Mouse (Mus musculus) megakaryocyte-erythroid progenitor cell, adult 5-6 weeks (primary cell): ENCODE results near the gene 2610528A11Rik. TPM values are rescaled to one million over a fixed set of nuclear protein-coding genes. Genes with fewer than 3 reads are reported as not detected.

ENCODE experiments used
- ATAC-seq: replicated peaks from 2 replicates; pipeline ENCODE4 v1.8.0; 2016; ENCODE audit warnings: mild to moderate bottlenecking, inconsistent platforms; ENCODE audit not compliant: severe bottlenecking, poor library complexity, low FRiP score, low TSS enrichment
- total RNA-seq, 2 experiments: library from RNA; stranded (forward) in 1 of 2; stranded (reverse) in 1 of 2; fragments of 200-1000, 215-1000 nt in 1 of 2; fragments of >200 nt in 1 of 2; fragmentation: Nextera tagmentation in 1 of 2; gene quantifications; 2 replicates each; pipeline ENCODE4 v1.2.3; 2014 to 2017

Gene 2610528A11Rik
- total RNA-seq, 2 experiments from 2014 or later = 1.3 TPM; not detected in 1

GRCm38 (mm10) chr14:37097956-37098530 lies 15.8 kb downstream of the 2610528A11Rik start, which contains the start of gene Cdhr1:
Gene Cdhr1 (minus strand): TSS chr14:37098347.
- ATAC-seq = no peak

- no peak for ATAC-seq
These were observed 18.3 kb downstream of the 2610528A11Rik start for GRCm38 (mm10) chr14:37095556-37095955.

GRCm38 (mm10) chr14:37094436-37094835 lies 19.4 kb downstream of the 2610528A11Rik start:
- ATAC-seq = no peak

GRCm38 (mm10) chr14:37083755-37084154 lies 30.1 kb downstream of the 2610528A11Rik start:
- ATAC-seq = no peak

DNA sequence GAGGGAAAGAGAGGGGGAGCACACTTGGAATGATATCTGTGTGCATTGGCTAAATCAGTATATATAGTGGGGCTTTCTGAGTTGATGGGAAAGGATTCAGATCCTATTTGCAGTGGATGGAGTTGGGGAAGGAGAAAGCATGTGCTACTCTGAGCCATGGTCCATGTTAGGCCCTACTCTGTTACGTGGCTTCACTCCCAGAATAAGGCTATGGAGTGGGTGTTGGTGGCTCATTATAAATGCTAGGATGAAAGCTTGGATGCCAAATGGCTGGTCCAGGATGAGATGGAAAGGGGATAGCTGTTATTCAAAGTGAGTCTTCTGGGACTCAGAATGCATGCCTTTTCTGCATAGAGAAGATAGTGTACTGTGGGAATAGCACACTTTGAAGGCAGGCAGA lies 33.1 kb downstream of the 2610528A11Rik start:
- ATAC-seq = no peak

GRCm38 (mm10) chr14:37068516-37068915 lies 45.3 kb downstream of the 2610528A11Rik start:
- ATAC-seq = peak; percentile 50; the same call in 1 of the 2 replicates

DNA sequence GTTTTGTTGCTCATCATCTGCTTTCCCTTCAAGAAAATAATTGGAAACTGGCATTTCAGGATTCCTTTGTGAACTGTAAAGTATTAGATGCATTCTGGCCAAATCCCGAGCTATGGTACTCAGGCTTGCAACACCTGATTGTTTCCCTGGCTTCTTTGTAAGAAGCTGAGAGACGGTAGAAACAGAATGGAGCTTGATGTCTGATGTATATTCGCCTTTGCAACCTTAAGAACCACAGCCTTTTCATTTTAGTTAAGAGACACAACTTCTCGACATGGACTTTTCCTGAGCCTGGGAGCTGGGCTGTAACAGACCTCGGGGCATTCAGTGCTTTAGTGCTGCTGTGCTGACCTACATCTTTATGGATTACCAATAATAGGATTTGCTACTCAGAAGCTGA lies 46.2 kb downstream of the 2610528A11Rik start, which contains the start of gene Lrit2:
Gene Lrit2, plus strand, starts transcription at position 301 of the 400 bp plus-strand sequence.
- no peak for ATAC-seq

- ATAC-seq = no peak
These were observed 47.2 kb downstream of the 2610528A11Rik start for GRCm38 (mm10) chr14:37066636-37067035.

DNA sequence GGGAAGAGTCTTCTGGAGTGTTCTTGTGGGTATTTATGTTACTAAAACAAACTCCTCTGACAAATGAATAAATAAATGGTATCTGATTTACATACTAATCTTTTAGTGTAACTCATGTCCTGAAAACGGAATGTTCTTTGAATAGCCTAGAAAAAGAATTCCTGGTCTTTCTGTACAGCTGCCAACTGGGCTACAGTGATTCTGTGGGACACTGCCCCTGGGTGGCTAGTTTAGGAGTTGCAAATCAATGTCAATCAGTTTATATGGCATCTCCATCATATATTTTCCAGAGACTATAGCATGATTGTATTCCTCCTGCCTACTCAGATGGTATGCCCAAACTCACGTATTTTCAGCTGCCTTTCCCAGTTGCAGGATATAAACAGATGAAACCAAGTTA lies 49.0 kb downstream of the 2610528A11Rik start:
- ATAC-seq = no peak

Other genes with a start within 250 kb of the 2610528A11Rik start
- gene Ccser2, start 145.2 kb downstream of the 2610528A11Rik start, total RNA-seq (2014; fragmentation: Nextera tagmentation) = 3.7 and 6.5 TPM in 2 replicates
- gene Ccser2, start 145.2 kb downstream of the 2610528A11Rik start, total RNA-seq (2017) = 5.9 and 7.6 TPM in 2 replicates
- not detected in 2 replicates for gene Rgr, start 65.1 kb downstream of the 2610528A11Rik start, total RNA-seq (2014; fragmentation: Nextera tagmentation)
- gene Rgr, start 65.1 kb downstream of the 2610528A11Rik start, total RNA-seq (2017) = not detected in 2 replicates
- gene Lrit1, start 59.2 kb downstream of the 2610528A11Rik start, total RNA-seq (2014; fragmentation: Nextera tagmentation) = not detected in 2 replicates
- gene Lrit1, start 59.2 kb downstream of the 2610528A11Rik start, total RNA-seq (2017) = not detected in 2 replicates
- gene Lrit2, start 46.1 kb downstream of the 2610528A11Rik start, total RNA-seq (2014; fragmentation: Nextera tagmentation) = not detected in 2 replicates
- gene Lrit2, start 46.1 kb downstream of the 2610528A11Rik start, total RNA-seq (2017) = not detected in 2 replicates
- not detected in 2 replicates for gene Cdhr1, start 15.7 kb downstream of the 2610528A11Rik start, total RNA-seq (2014; fragmentation: Nextera tagmentation)
- gene Cdhr1, start 15.7 kb downstream of the 2610528A11Rik start, total RNA-seq (2017) = not detected in 2 replicates
- gene Ghitm, start 21.2 kb upstream of the 2610528A11Rik start, total RNA-seq (2014; fragmentation: Nextera tagmentation) = 91.2 and 104 TPM in 2 replicates
- gene Ghitm, start 21.2 kb upstream of the 2610528A11Rik start, total RNA-seq (2017) = 186 and 209 TPM in 2 replicates